Mouse (Mus musculus) inflammation-experienced regulatory T-cells, adult 6 months (primary cell): ENCODE results near the gene Macrod2. TPM values are rescaled to one million over a fixed set of nuclear protein-coding genes. Genes with fewer than 3 reads are reported as not detected.

ENCODE experiments used
- ATAC-seq: one replicate; pipeline ENCODE4 v1.8.0; 2017
- polyA plus RNA-seq, 3 experiments: library from polyadenylated mRNA; unstranded; fragments of 100-300 nt; shearing (Covaris generic); gene quantifications; one replicate each; pipeline ENCODE4 v1.2.1; 2017

Gene Macrod2
- polyA plus RNA-seq, 3 experiments from 2014 or later = not detected

- no peak for ATAC-seq
Observed at GRCm38 (mm10) chr2:141722531-141722930, 1327.4 kb downstream of the Macrod2 start.

GRCm38 (mm10) chr2:141728998-141729397 lies 1333.9 kb downstream of the Macrod2 start:
- no peak for ATAC-seq

- ATAC-seq = no peak
Observed at GRCm38 (mm10) chr2:141736685-141737456, 1341.8 kb downstream of the Macrod2 start.

GRCm38 (mm10) chr2:141738702-141739101 lies 1343.6 kb downstream of the Macrod2 start:
- no peak for ATAC-seq

- ATAC-seq = no peak
Observed at GRCm38 (mm10) chr2:141740318-141740717, 1345.2 kb downstream of the Macrod2 start.

- no peak for ATAC-seq
Observed at GRCm38 (mm10) chr2:141800236-141800635, 1405.1 kb downstream of the Macrod2 start.

- ATAC-seq = no peak
Observed at GRCm38 (mm10) chr2:141800909-141801308, 1405.8 kb downstream of the Macrod2 start.

GRCm38 (mm10) chr2:141816266-141816665 lies 1421.2 kb downstream of the Macrod2 start:
- no peak for ATAC-seq

- ATAC-seq = no peak
Observed at GRCm38 (mm10) chr2:141817546-141818180, 1422.6 kb downstream of the Macrod2 start.

GRCm38 (mm10) chr2:141820795-141821194 lies 1425.7 kb downstream of the Macrod2 start:
- ATAC-seq = no peak

GRCm38 (mm10) chr2:141825606-141826495 lies 1430.7 kb downstream of the Macrod2 start:
- no peak for ATAC-seq

- no peak for ATAC-seq
Observed at GRCm38 (mm10) chr2:141830496-141830895, 1435.4 kb downstream of the Macrod2 start.

GRCm38 (mm10) chr2:141831515-141831914 lies 1436.4 kb downstream of the Macrod2 start:
- no peak for ATAC-seq

GRCm38 (mm10) chr2:141834156-141834782 lies 1439.2 kb downstream of the Macrod2 start:
- ATAC-seq = no peak

GRCm38 (mm10) chr2:141844408-141845175 lies 1449.5 kb downstream of the Macrod2 start:
- no peak for ATAC-seq

- ATAC-seq = no peak
Observed at GRCm38 (mm10) chr2:141859220-141859619, 1464.1 kb downstream of the Macrod2 start.

GRCm38 (mm10) chr2:141861679-141862268 lies 1466.7 kb downstream of the Macrod2 start:
- no peak for ATAC-seq

- ATAC-seq = no peak
Observed at GRCm38 (mm10) chr2:141862531-141863265, 1467.6 kb downstream of the Macrod2 start.

- no peak for ATAC-seq
Observed at GRCm38 (mm10) chr2:141863628-141864165, 1468.6 kb downstream of the Macrod2 start.

- ATAC-seq = no peak
Observed at GRCm38 (mm10) chr2:141870930-141871329, 1475.8 kb downstream of the Macrod2 start.
